Mouse (Mus musculus) gastrocnemius, postnatal 36 days (tissue): Measurements from ENCODE around the gene Med19. TPM values are rescaled to one million over a fixed set of nuclear protein-coding genes. Genes with fewer than 3 reads are reported as not detected.
"Not testable (repeated sequence)": the region's sequence is repeated elsewhere in the genome, so short reads cannot be mapped to it uniquely, and the experiment has no call there.

ENCODE experiments used
- DNase-seq, 2 experiments: peaks; one replicate each; pipeline ENCODE4 v3.0.0; 2022
- intact Hi-C: fragments of 180-260 bp; cut with DNase I; formaldehyde crosslinking; loops from one replicate; pipeline ENCODE4 v1.15.1; 2025
- total RNA-seq, 2 experiments: library from RNA; stranded (reverse); gene quantifications; 2 replicates each; pipeline ENCODE4 v1.2.3; 2021

The Med19 gene
- total RNA-seq, 2 experiments from 2014 or later: 5.2 to 6.7 TPM

GRCm38 (mm10) chr2:84715562-84716361 is 37.6 kb downstream of the Med19 start:
- intact Hi-C loops: no loop called here
- peak; percentile 53 to 73 for DNase-seq

GRCm38 (mm10) chr2:84716423-84717355 is 38.5 kb downstream of the Med19 start:
- DNase-seq: no peak
- intact Hi-C loops: no loop called here

GRCm38 (mm10) chr2:84717357-84717756 is 39.2 kb downstream of the Med19 start:
- intact Hi-C loops: no loop called here
- DNase-seq: no peak

GRCm38 (mm10) chr2:84720718-84721117 is 42.5 kb downstream of the Med19 start:
- intact Hi-C loops: no loop called here
- DNase-seq: no peak

DNA sequence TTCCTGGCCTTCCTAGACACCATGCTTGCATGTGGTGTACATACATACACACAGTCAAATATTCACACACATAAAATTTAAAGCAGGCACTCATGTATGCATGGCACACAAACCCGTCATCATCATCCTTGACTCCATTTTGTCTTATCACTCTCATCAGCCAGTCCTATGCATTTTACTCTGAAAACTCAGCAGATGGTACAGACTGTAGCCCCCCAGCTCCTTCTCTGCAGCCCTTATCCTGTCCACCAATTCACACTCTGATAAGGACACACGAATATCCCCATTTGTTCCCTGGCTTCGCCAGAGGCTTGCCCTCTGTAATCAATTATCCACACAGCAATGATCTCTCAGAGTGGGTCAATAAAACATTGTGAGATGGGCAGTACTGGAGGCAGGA is 43.0 kb downstream of the Med19 start:
- intact Hi-C loops: no loop called here
- DNase-seq: no peak

DNA sequence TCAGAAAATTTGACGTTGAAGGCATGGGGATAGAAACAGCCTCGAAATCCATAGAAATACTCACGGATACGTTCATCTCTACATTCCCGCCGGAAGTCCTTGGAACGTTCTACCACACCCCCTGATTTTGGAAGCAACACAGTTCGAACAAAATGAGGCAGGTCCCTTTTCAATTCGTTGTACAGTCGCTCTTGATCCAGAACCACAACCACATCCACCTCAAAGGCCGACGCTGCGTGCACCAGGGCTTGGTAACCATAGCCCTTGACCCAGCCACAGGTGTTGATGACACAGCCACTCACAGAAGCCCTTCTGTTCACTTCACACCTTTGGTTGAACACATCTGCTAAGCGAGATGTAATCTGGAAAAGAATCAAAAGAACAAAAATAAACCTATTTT is 45.7 kb downstream of the Med19 start:
- no peak for DNase-seq
- intact Hi-C loops: no loop called here

GRCm38 (mm10) chr2:84725770-84726169 is 47.6 kb downstream of the Med19 start:
- DNase-seq: no peak
- intact Hi-C loops: loop anchor here (2.0 kb wide), 1 partner anchor 73 kb away; the partner anchor contains the start of gene Ube2l6

DNA sequence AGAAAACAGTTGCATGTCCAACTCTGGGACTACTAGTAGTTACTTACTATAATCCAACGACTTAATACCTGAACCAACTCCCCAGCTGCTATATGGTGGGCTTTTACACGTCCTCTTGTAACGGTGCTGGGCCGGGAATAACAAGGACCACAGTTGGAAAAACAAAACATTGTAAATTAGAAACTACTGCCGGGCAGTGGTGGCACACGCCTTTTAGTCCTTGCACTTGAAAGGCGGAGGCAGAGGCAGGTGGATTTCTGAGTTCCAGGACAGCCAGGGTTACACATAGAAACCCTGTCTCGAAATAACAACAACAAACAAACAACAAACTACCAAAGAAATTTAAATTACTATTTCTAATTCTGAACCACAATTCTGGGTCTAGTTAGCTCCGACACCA is 48.5 kb downstream of the Med19 start:
- intact Hi-C loops: loop anchor here (2.0 kb wide), 1 partner anchor 72 kb away; the partner anchor contains the start of gene Ube2l6
- DNase-seq: no peak

- peak; percentile 93 to 95 for DNase-seq
- intact Hi-C loops: loop anchor here (2.0 kb wide), 1 partner anchor 71 kb away; the partner anchor contains the start of gene Ube2l6
Observed at GRCm38 (mm10) chr2:84727172-84727858, 49.1 kb downstream of the Med19 start, which contains the start of gene Clp1. Gene Clp1, minus strand, starts transcription at chr2:84727350.

DNA sequence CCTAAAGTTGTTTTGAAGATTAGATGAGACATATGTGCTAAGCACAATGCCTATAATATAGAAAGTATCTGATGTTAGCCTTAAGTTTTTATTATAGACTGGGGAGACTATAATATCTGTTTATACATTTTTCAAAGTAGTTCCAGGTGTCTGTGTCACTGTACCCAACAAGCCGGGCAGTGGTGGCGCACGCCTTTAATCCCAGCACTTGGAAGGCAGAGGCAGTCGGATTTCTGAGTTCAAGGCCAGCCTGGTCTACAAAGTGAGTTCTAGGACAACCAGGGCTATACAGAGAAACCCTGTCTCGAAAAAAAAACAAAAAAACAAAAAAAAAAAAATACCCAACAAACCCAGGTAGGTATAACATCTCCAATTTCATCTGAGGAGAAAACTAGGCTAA is 50.0 kb downstream of the Med19 start:
- DNase-seq, intact Hi-C loops: not testable (repeated sequence)

DNA sequence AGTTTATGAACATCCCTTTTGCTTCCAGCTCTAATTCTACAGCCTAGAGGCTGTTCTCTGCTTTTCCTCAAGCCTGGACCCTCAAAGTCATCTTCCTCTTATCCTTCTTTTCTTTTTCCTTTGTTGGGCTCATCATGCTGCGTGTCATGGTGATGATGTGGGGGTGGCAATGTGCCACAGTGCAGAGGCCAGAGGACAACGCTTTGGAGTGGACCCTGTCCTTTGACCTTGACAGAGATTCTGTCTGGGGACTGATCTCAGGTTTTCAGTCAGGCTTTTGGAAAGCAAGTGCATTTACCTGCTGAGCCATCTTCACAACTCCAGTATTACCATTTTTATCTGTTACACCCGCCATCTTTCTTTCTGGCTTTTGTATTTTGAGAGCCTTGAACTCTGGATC is 53.0 kb downstream of the Med19 start:
- DNase-seq: no peak
- intact Hi-C loops: no loop called here

DNA sequence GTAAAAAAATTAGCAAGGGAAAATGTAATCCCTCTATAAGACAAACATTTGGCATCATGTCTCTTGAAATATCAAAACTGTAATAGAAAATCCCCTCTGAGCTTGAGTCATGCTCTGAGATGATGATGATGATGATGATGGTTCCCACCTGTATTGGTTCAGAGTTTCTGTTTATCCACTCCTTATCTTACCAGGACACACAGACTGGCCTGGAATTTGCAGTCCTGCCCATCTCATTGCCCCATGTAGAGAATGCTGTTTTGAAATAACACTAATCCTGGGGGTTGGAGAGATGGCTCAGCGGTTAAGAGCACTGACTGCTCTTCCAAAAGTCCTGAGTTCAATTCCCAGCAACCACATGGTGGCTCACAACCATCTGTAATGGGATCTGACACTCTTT is 54.2 kb downstream of the Med19 start:
- DNase-seq: no peak
- intact Hi-C loops: no loop called here

GRCm38 (mm10) chr2:84733579-84734300 is 55.5 kb downstream of the Med19 start, which contains the start of gene Ypel4:
Gene Ypel4, plus strand, starts transcription at chr2:84734058.
- intact Hi-C loops: no loop called here

GRCm38 (mm10) chr2:84734351-84734864 is 56.2 kb downstream of the Med19 start:
- intact Hi-C loops: no loop called here

More at GRCm38 (mm10) chr2:84733579-84734300, 55.5 kb downstream of the Med19 start, which contains the start of gene Ypel4:
- no peak for DNase-seq

GRCm38 (mm10) chr2:84734919-84735318 is 56.7 kb downstream of the Med19 start:
- intact Hi-C loops: no loop called here
- DNase-seq: no peak

More at GRCm38 (mm10) chr2:84734351-84734864, 56.2 kb downstream of the Med19 start:
- no peak for DNase-seq

DNA sequence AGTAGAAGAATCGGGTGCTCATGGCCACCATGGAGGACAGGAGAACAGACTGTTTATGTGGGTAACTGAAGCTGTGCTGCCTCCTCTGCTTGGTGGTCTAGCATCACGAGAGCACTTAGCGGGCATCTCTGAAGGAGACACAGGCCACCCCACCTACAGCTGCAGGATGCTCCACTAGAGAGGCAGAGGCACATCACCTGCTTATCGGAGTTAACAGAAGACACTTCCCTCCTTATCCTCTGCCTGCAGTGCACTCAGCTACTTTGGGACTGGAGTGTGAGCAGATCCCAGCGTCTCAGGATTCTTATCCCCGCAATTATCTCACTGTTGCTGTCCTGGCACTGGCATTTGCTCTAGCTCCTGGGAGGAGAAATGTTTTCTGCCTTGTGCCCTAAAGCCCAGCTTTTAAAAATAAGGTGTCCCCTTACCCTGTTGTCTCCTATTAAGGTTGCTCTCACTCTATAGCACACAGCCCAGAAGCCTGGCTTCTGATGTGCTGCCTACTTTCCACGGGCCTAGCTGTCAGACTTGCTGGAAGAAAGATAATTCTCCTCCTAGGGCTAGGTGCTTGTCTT is 57.2 kb downstream of the Med19 start:
- no peak for DNase-seq
- intact Hi-C loops: no loop called here

- intact Hi-C loops: no loop called here
- DNase-seq: no peak
Observed at GRCm38 (mm10) chr2:84736312-84737161, 58.3 kb downstream of the Med19 start.

DNA sequence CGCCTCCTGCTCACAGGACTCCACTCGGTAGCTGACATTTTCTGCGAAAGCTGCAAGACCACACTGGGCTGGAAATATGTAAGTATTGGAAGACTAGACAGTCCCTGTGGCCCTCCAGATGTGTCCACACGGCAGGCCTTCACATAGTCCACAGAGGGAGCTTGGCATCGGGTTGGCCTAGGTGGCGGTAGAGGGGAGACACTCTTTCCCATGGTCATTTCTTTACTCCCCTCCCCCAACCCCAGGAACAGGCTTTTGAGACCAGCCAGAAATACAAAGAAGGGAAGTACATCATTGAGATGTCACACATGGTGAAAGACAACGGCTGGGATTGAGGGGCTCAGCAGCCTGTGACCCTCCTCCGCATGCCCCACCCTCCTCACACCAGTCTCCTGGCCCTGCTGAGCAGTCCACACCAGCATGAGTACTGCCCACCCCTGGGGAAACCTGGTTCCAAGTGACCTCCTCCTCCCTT is 59.3 kb downstream of the Med19 start:
- intact Hi-C loops: no loop called here
- no peak for DNase-seq
